Mouse (Mus musculus): Measurements from ENCODE around the gene Prph.

- no peak for TF ChIP-seq POLR2A (IDR thresholded peaks at IDR 0.05; ENCODE audit: insufficient read depth, low read depth, low read length)
- TF ChIP-seq CTCF (IDR thresholded peaks at IDR 0.05; ENCODE audit: insufficient read depth, low read depth, low read length) = peak; percentile 77
Observed at GRCm38 (mm10) chr15:99088292-99088691, 33.3 kb downstream of the Prph start.

Data from olfactory bulb, adult 2 months (tissue).